Mouse (Mus musculus) ovary, adult 18-20 months (tissue): ENCODE measurements around the gene Tmem63c.

Experiments used
- DNase-seq: peaks from one replicate; pipeline ENCODE4 v3.0.0; 2022; ENCODE audit warnings: low spot score, mixed read lengths

Gene Tmem63c

GRCm38 (mm10) chr12:87054873-87055272 lies 33.7 kb downstream of the Tmem63c start:
- DNase-seq = no peak

DNA sequence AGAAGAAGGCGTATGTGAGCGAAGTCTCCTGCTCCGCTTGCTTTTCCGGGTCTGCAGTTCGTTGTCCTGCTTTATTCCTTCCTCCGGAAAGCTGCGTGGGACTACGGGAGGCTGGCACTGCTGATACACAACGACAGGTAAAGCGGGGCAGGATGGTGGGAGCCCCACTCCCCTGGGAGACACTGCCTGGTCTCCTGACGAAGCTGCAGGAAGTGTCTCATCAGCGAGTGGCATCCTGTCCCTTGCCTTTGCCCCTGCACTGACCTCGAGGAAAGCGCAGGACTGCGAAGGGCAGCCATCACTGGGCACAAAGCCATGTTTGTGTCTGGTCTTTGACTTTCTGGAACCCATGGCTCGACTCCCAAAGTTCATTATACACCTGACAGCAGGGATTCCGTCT lies 35.9 kb downstream of the Tmem63c start:
- DNase-seq = no peak

GRCm38 (mm10) chr12:87065446-87065845 lies 44.3 kb downstream of the Tmem63c start:
- no peak for DNase-seq

- no peak for DNase-seq
These were observed 45.3 kb downstream of the Tmem63c start for GRCm38 (mm10) chr12:87066429-87066828.

DNA sequence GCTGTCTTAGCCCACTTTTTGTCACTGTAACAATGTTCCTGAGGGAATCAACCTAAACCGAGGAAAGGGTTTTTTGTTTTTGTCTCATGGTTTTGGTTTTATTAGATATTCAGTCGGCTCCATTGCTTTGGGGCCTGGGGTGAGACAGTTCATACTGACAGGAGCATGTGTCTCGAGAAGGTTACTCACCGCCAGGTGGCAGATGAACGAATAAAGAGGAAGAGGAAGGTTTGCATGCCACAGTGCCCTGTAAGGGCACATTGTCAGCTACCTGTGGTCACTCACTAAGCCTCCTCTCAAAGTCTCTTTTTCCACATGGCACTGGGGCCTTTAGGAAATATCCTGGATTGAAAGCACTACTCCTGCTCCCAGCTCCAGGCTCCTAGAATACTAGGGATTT lies 49.4 kb downstream of the Tmem63c start:
- DNase-seq = no peak

DNA sequence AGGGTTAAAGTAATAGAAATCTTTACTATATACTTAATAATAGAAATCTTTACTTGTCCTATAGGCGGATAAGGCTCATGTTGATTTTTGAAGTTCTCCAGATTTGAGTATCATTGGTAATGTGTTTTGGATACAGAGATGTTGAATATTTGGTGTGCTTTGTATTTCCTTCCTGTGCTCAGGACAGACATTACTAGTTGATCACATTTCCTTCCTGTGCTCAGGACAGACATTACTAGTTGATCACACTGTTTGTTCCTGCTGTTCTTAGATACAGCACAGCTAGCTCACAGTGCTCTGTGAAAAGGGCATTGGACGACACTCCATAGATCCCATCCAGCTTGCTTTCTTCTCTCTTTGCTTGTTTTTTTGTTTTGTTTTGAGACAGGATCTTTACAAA lies 55.5 kb downstream of the Tmem63c start:
- DNase-seq = no peak

GRCm38 (mm10) chr12:87082797-87083196 lies 61.7 kb downstream of the Tmem63c start:
- DNase-seq = no peak

- no peak for DNase-seq
These were observed 66.1 kb downstream of the Tmem63c start for GRCm38 (mm10) chr12:87087236-87087635.

GRCm38 (mm10) chr12:87088331-87088730 lies 67.2 kb downstream of the Tmem63c start:
- no peak for DNase-seq

DNA sequence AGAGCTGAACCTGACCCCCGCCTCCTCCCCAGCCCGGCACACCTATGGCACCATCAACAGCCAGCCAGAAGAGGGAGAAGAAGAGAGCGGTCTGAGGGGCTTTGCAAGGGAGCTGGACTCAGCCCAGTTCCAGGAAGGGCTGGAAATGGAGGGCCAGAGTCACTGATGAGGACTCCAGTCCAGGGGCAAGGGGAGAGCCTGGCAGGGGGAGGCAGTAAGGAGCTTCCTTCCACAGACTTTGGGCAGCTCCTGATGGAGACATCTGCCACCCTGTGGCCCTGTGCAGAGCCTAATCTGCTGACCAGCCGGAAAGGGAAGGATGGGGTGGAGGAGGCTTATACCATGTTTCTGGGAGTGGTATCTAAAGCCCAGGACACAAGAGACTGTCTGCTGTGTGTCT lies 68.1 kb downstream of the Tmem63c start:
- DNase-seq = no peak

- no peak for DNase-seq
These were observed 68.6 kb downstream of the Tmem63c start for GRCm38 (mm10) chr12:87089701-87090100.

- no peak for DNase-seq
These were observed 70.8 kb downstream of the Tmem63c start for GRCm38 (mm10) chr12:87091916-87092315.

GRCm38 (mm10) chr12:87093249-87093648 lies 72.1 kb downstream of the Tmem63c start:
- DNase-seq = peak; percentile 27

DNA sequence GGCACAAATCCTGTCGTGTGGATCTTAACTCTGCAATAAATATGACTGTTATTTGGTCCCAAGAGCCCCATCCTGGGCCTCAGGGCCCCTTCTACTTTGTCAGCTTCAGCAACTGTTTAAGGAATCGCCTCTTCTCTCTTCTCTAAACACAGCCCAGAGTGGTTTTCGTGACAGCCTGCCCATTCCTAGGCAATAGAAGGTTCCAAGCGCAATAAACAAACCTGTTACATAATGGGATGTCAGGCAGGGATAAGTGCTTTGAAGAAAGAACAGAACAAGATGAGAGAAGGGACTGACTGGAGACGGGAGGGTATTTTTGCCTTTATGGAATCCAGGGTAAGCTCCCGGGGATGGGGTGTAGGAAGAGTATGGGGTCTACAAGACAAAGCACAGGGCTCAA lies 72.5 kb downstream of the Tmem63c start:
- no peak for DNase-seq

DNA sequence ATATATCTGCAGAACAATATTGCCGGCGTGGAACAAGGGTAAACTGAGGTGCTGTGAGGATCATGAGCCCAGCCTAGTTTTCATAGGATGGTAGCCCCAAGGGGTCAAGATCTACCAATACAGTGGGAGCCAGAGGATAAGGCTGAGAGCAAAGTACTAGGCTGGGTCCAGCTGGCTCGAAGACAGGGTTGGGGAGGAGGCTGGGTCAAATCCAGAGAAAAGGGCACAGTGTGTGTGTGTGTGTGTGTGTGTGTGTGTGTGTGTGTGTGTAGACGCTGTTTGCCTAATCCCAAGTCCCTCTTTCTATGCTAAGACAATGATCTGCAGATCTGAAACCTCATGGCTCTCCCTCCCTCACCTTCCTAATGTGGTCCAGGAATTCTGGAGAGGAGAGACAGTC lies 79.2 kb downstream of the Tmem63c start:
- DNase-seq = no peak

DNA sequence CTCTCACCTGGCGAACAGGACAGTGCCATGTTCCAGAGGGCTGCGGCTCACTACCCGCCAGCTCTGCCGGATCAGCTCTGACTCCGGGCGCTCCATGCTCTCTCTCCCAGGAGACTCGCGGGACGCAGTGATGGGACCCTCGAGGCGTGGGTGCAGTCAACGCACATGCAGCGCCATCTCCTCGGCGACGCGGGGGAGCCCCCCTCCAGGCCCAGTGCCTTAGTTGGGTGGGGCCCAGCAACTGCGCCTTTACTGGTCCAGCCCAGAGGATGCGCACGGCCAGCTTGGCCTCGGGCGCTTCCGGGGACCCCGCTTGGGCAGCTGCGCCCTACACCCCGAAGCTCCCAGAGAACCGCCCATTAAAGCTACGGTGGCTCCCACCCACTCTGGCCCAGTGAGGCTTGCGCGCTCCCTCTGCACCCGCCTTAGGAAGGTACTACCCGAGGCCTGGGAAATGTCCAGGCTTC lies 81.1 kb downstream of the Tmem63c start, which contains the start of gene Ngb:
Ngb (minus strand) TSS at position 375 of the 467 bp plus-strand sequence.
- no peak for DNase-seq

- no peak for DNase-seq
These were observed 82.3 kb downstream of the Tmem63c start for GRCm38 (mm10) chr12:87103471-87103870.

DNA sequence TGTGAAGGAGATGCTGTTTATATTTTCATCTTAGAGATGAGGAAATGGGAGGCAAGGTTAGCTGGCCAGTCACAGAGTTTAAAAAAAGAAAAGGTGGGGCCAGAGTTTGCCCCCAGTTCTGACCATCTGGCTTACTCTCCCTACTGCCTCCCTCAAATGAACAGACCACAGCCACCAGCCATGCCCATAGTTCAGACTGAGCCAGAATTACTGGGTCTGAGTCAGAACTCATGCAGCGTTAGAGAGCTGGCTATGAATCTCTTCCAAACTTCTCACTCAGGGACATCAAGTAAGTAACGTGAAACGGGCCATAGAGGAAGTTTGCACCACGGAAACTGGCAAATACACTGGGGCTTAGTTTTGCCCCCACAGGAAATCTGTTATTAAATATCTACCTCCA lies 83.7 kb downstream of the Tmem63c start:
- no peak for DNase-seq

DNA sequence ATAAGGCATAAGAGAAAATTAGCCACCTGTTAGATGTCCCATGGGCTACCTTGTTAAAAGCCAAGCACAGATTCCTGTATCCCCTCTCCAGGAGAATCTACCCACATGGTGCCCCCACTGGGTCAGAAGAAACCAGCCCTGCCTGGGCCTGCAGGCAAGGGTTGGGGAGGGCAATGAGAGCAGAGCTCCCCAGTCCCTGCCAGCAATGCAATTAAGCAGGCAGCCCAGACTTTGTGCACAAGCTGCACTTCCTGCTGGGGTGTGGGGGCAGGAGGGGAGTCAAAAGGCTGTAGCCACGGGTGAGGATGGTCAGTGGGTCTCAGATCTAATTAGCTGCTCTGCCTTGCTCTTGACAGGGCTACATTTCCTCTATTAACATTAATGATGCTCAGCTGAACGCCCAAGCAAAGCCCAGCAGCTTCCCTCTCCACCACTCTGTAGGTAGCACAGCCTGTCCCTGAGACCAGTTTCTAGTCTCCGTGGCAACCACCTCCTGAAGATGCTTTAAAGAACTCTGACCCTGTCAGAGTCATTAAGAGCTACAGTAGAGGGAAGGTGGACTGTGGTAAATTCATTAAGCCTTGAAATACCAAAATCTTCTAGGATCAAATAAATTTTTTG lies 86.3 kb downstream of the Tmem63c start:
- no peak for DNase-seq

DNA sequence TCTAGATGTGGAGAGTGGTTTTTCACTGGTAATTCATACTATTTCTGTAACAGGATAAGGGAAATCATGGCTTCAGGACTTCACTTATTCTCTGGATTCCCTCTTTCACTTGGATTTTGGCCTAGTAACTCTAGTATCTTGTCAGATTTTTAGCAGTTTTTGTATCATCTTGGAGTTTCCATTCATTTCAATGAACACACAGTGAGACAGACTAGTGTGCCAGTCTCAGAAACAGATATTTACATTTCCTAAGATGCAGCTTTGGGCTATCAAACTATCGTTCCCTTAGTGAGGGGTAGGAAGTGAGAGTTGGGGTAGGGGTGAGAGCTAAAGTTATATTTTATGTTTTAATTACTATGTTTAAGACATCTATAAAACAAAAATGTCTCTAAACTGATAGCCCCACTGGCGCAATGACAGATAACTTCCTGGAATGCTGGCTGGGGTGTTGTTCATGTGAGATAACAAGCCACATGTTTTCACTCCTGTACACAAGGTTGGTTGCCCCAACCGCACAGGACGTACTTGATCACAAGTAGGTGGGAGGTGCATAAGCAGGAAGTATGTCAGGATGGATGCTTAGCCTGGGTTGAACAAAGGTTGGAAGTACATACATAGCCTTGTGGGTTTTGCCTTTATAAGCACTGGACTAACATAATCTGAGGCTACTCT lies 100.9 kb downstream of the Tmem63c start:
- no peak for DNase-seq

DNA sequence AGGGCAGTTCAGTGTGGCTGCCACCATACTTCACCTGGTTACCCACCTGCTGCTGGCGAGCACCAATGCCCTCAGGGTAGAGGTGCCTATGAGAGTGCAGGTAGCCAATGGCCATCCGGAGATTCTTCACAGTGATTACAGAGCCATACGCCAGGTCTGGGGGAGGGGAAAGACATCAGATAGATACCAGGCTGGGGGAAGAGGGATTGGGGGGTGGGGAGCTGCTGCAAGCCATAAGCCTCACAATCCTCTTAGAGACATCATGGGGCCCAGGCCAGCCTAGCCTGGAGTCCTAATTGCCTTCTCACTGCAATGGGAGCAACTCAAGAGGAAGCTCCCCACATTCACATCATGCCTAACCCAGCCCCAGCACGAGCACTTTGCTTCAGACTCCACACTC lies 106.1 kb downstream of the Tmem63c start:
- DNase-seq = no peak

GRCm38 (mm10) chr12:87130224-87130623 lies 109.1 kb downstream of the Tmem63c start:
- no peak for DNase-seq

- DNase-seq = no peak
These were observed 110.0 kb downstream of the Tmem63c start for GRCm38 (mm10) chr12:87131181-87131580.

GRCm38 (mm10) chr12:87131619-87132018 lies 110.5 kb downstream of the Tmem63c start:
- no peak for DNase-seq
